In genomic region chr8:65087711-65088110, GRCm38 (mm10) we compare ENCODE assay signal across 20 mouse cellular contexts. TPM values are rescaled to one million over a fixed set of nuclear protein-coding genes. Genes with fewer than 3 reads are reported as not detected.
A peak's percentile ranks its signal among the peaks of the same experiment; 100 is the strongest.
DNase-seq lines count a peak whose midpoint lies in the region; ATAC-seq lines count a peak whose summit lies in the region.
"Had no signal": no experiment of that assay in that cellular context is flagged by ENCODE, and none has a peak within 500 bp of the region (broad histone marks: within the 10 kb centered on the region; RNA-seq: fewer than 3 reads in every experiment).

No protein-coding gene starts in this region.

- peak; percentile 30 for DNase-seq in embryonic facial prominence, embryonic 14.5 days (ENCODE audit: low spot score)
- DNase-seq in embryonic facial prominence, embryonic 10.5 days (ENCODE audit: low spot score): no peak
- peak; percentile 47 for DNase-seq in kidney, postnatal 10 days
- peak; percentile 5 for DNase-seq in ovary, adult 18-20 months (ENCODE audit: low spot score)
- DNase-seq in ovary, postnatal 14 days (ENCODE audit: low spot score): no peak
- DNase-seq: B cell, adult 2 months; heart, postnatal 10 days; lung, postnatal 14 days; retina, postnatal 1 day; thymus, adult 2 months had no signal

- 55% methylated on average over 8 of the region's 8 CpGs for WGBS in embryonic facial prominence, embryonic 14.5 days
- WGBS in embryonic facial prominence, embryonic 10.5 days: 89% methylated on average over 8 of the region's 8 CpGs
- 67% methylated on average over 8 of the region's 8 CpGs for WGBS in kidney, embryonic 16.5 days
- WGBS in limb, embryonic 15.5 days: 40% methylated on average over 8 of the region's 8 CpGs

- 0 out of 2 replicates have a peak, but pooled peaks have one; percentile 22 for ATAC-seq in embryonic facial prominence, embryonic 14.5 days (ENCODE audit: low read depth)
- ATAC-seq in kidney, embryonic 16.5 days (ENCODE audit: low FRiP score, low TSS enrichment): no peak
- peak; percentile 10; the same call in 1 of the 2 replicates for ATAC-seq in limb, embryonic 15.5 days (ENCODE audit: insufficient number of reproducible peaks, low FRiP score, low TSS enrichment, low read depth)
- ATAC-seq: activated CD4-positive, CD25-positive, alpha-beta regulatory T cell, adult 4 months; forebrain, embryonic 14.5 days; intestine, embryonic 16.5 days; Patski had no signal

- H3K4me2 ChIP-seq in embryonic facial prominence, embryonic 14.5 days (ENCODE audit: low read depth, low read length): no peak overlapping the region
- no peak overlapping the region for H3K4me2 ChIP-seq in kidney, embryonic 16.5 days (replicated peaks; ENCODE audit: low read depth, low read length)
- no peak overlapping the region for H3K4me2 ChIP-seq in limb, embryonic 15.5 days
- H3K4me2 ChIP-seq: hindbrain, embryonic 15.5 days; limb, embryonic 12.5 days; neural tube, embryonic 12.5 days had no signal

- H3K27me3 ChIP-seq in embryonic facial prominence, embryonic 14.5 days (replicated peaks; ENCODE audit: control insufficient read depth, insufficient read depth, low read length): no peaks in the 10 kb centered on the region
- no peaks in the 10 kb centered on the region for H3K27me3 ChIP-seq in embryonic facial prominence, embryonic 10.5 days (replicated peaks; ENCODE audit: low read depth, poor library complexity, severe bottlenecking)
- H3K27me3 ChIP-seq in kidney, embryonic 16.5 days (ENCODE audit: insufficient read depth, low read length): no peaks in the 10 kb centered on the region
- H3K27me3 ChIP-seq in limb, embryonic 15.5 days: no peaks in the 10 kb centered on the region
- H3K27me3 ChIP-seq: hindbrain, embryonic 15.5 days; limb, embryonic 12.5 days; neural tube, embryonic 12.5 days; Patski had no signal

- H3K4me1 ChIP-seq in embryonic facial prominence, embryonic 14.5 days (ENCODE audit: control insufficient read depth, insufficient read depth, low read length): no peaks in the 10 kb centered on the region
- no peaks in the 10 kb centered on the region for H3K4me1 ChIP-seq in embryonic facial prominence, embryonic 10.5 days
- H3K4me1 ChIP-seq in kidney, embryonic 16.5 days (ENCODE audit: insufficient read depth, low read length): 0 out of 2 replicates have a peak, but pooled peaks cover 2% of the 10 kb centered on the region
- H3K4me1 ChIP-seq in limb, embryonic 15.5 days: peaks cover 9% of the 10 kb centered on the region; the same call in 1 of the 2 replicates
- H3K4me1 ChIP-seq: hindbrain, embryonic 15.5 days had no signal

- no peaks in the 10 kb centered on the region for H3K9me3 ChIP-seq in embryonic facial prominence, embryonic 14.5 days (ENCODE audit: control insufficient read depth, low read length)
- H3K9me3 ChIP-seq in embryonic facial prominence, embryonic 10.5 days: no peaks in the 10 kb centered on the region
- no peaks in the 10 kb centered on the region for H3K9me3 ChIP-seq in kidney, embryonic 16.5 days (ENCODE audit: low read length)
- no peaks in the 10 kb centered on the region for H3K9me3 ChIP-seq in limb, embryonic 15.5 days
- H3K9me3 ChIP-seq: hindbrain, embryonic 15.5 days; limb, embryonic 12.5 days; neural tube, embryonic 12.5 days had no signal

- no peak overlapping the region for H3K9ac ChIP-seq in embryonic facial prominence, embryonic 14.5 days (ENCODE audit: low read depth, low read length)
- H3K9ac ChIP-seq in kidney, embryonic 16.5 days (replicated peaks; ENCODE audit: low read length): no peak overlapping the region
- H3K9ac ChIP-seq in limb, embryonic 15.5 days: no peak overlapping the region
- H3K9ac ChIP-seq: hindbrain, embryonic 15.5 days; limb, embryonic 12.5 days; neural tube, embryonic 12.5 days had no signal

- H3K27ac ChIP-seq in embryonic facial prominence, embryonic 14.5 days (replicated peaks; ENCODE audit: low read depth, low read length): no peak overlapping the region
- no peak overlapping the region for H3K27ac ChIP-seq in embryonic facial prominence, embryonic 10.5 days (replicated peaks)
- H3K27ac ChIP-seq in kidney, embryonic 16.5 days (ENCODE audit: low read length): no peak overlapping the region
- no peak overlapping the region for H3K27ac ChIP-seq in limb, embryonic 15.5 days
- H3K27ac ChIP-seq: hindbrain, embryonic 15.5 days; limb, embryonic 12.5 days; neural tube, embryonic 12.5 days had no signal

- no peak overlapping the region for H3K4me3 ChIP-seq in embryonic facial prominence, embryonic 14.5 days (ENCODE audit: low read depth, low read length)
- no peak overlapping the region for H3K4me3 ChIP-seq in embryonic facial prominence, embryonic 10.5 days
- H3K4me3 ChIP-seq in kidney, embryonic 16.5 days (ENCODE audit: low read length): no peak overlapping the region
- no peak overlapping the region for H3K4me3 ChIP-seq in limb, embryonic 15.5 days
- H3K4me3 ChIP-seq: hindbrain, embryonic 15.5 days; limb, embryonic 12.5 days; neural tube, embryonic 12.5 days had no signal

- H3K36me3 ChIP-seq in embryonic facial prominence, embryonic 14.5 days (ENCODE audit: control insufficient read depth, insufficient read depth, low read length): no peaks in the 10 kb centered on the region
- H3K36me3 ChIP-seq in embryonic facial prominence, embryonic 10.5 days (replicated peaks): no peaks in the 10 kb centered on the region
- H3K36me3 ChIP-seq in kidney, embryonic 16.5 days (ENCODE audit: insufficient read depth, low read length): no peaks in the 10 kb centered on the region
- no peaks in the 10 kb centered on the region for H3K36me3 ChIP-seq in limb, embryonic 15.5 days
- H3K36me3 ChIP-seq: hindbrain, embryonic 15.5 days; limb, embryonic 12.5 days; neural tube, embryonic 12.5 days had no signal

RNA-seq across cellular contexts. Expression of gene Gm10663, which starts 12.9 kb away (rescaled TPM):
- polyA plus RNA-seq in embryonic facial prominence, embryonic 14.5 days (2014; fragmentation: Nextera tagmentation; extraction: Ambion mirVana): not detected in 2 replicates
- polyA plus RNA-seq in embryonic facial prominence, embryonic 10.5 days (2016; fragmentation: Nextera tagmentation; extraction: Ambion mirVana): not detected in 2 replicates
- polyA plus RNA-seq in kidney, embryonic 16.5 days (2015; fragmentation: Nextera tagmentation; extraction: Ambion mirVana): not detected in 2 replicates
- not detected in 2 replicates for polyA plus RNA-seq in limb, embryonic 15.5 days (2015; fragmentation: Nextera tagmentation; extraction: Ambion mirVana)
- polyA plus RNA-seq: activated CD4-positive, CD25-positive, alpha-beta regulatory T cell, adult 4 months; forebrain, embryonic 14.5 days; hindbrain, embryonic 15.5 days; intestine, embryonic 16.5 days; limb, embryonic 12.5 days; liver, embryonic 16.5 days; neural tube, embryonic 12.5 days; Patski; thymus, adult 2 months had no signal

RNA-seq across cellular contexts. Expression of gene BC030870, which starts 41.7 kb away (rescaled TPM):
- 0.13 and 0.15 TPM in 2 replicates for polyA plus RNA-seq in embryonic facial prominence, embryonic 14.5 days (2014; fragmentation: Nextera tagmentation; extraction: Ambion mirVana)
- polyA plus RNA-seq in embryonic facial prominence, embryonic 10.5 days (2016; fragmentation: Nextera tagmentation; extraction: Ambion mirVana): not detected in 2 replicates
- 0.15 and 0.17 TPM in 2 replicates for polyA plus RNA-seq in kidney, embryonic 16.5 days (2015; fragmentation: Nextera tagmentation; extraction: Ambion mirVana)
- polyA plus RNA-seq in limb, embryonic 15.5 days (2015; fragmentation: Nextera tagmentation; extraction: Ambion mirVana): 0.11 TPM in 1 of 2 replicates, not detected in the other
- polyA plus RNA-seq: forebrain, embryonic 14.5 days; limb, embryonic 12.5 days; neural tube, embryonic 12.5 days; Patski; thymus, adult 2 months had no signal

RNA-seq across cellular contexts. Expression of gene Apela, which starts 50.6 kb away (rescaled TPM):
- 4.0 TPM in 2 replicates for polyA plus RNA-seq in embryonic facial prominence, embryonic 14.5 days (2014; fragmentation: Nextera tagmentation; extraction: Ambion mirVana)
- 1.6 and 2.6 TPM in 2 replicates for polyA plus RNA-seq in embryonic facial prominence, embryonic 10.5 days (2016; fragmentation: Nextera tagmentation; extraction: Ambion mirVana)
- polyA plus RNA-seq in kidney, embryonic 16.5 days (2015; fragmentation: Nextera tagmentation; extraction: Ambion mirVana): 13.8 and 18.9 TPM in 2 replicates
- polyA plus RNA-seq in limb, embryonic 15.5 days (2015; fragmentation: Nextera tagmentation; extraction: Ambion mirVana): 10.8 and 13.1 TPM in 2 replicates
- polyA plus RNA-seq: activated CD4-positive, CD25-positive, alpha-beta regulatory T cell, adult 4 months had no signal

Comparison
In these comparisons a context has a peak if more than half of its experiments do, and no peak if none do; other contexts are left out.
1. DNase-seq: peak in embryonic facial prominence, embryonic 14.5 days (single experiment), kidney, postnatal 10 days (single experiment) and ovary, adult 18-20 months (single experiment); none in embryonic facial prominence, embryonic 10.5 days (single experiment) and ovary, postnatal 14 days (single experiment).